Mouse (Mus musculus) leukemia stem cell, adult 10-12 weeks (primary cell): ENCODE results near the gene Gnaz. TPM values are rescaled to one million over a fixed set of nuclear protein-coding genes. Genes with fewer than 3 reads are reported as not detected.

ENCODE experiments used
- polyA plus RNA-seq: library from polyadenylated mRNA; stranded (reverse); fragments of >175 nt; gene quantifications from 2 replicates; pipeline ENCODE4 v1.2.3, GENCODE M21; 2012; ENCODE audit warnings: low replicate concordance

Gene Gnaz
- 0.55 and 3.7 TPM in 2 replicates for polyA plus RNA-seq

DNA sequence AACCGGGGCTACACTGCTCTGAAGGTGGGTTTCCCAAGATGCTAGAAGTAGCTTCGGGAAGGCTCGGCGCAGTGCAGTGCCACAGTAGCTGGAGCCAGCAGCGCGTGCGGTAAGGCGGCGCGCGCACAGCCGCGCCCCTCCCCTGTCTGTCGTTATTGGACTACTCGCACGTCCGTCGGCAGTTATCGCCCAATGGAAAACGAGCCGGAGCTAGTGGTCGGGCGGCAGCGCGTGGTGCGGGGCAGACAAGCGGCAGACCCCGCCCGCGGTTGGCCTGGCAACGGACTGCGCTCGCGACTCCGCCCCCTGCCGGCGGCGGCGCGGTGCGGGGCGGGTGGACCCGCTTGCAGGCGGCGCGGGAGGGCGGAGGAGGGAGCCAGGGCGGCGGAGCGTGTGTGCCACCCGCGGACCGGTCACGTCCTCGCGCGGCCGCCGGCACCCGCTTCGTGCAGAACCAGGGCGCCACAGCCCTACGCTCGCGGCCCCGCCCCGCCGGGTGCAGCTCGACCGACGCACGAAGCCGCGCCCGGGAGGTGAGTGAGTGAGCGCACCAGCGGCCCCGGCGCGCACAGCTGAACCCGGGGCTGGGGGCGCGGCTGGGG lies at the start of gene Gnaz:
TSS of gene Gnaz (plus strand) at position 328 of the 602 bp plus-strand sequence.

DNA sequence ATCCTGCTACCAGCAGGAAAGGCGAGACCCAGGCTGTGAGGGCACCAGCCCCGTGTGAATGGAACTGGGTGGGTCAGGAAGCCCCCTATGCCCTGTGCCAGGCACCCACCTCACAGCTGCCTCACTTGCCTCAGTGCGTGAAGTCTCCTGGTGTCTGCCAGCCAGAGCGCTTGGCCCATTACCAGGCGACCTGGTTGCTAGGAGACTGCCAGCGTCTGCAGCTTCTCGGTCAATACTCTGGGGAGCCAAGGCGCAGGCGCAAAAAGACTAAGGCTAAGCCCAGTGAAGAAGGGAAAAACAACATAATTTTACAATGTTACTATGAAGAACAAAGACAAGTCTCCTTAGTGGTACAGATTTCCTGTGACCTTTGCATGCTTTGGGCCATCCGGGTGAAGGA lies 65.4 kb downstream of the Gnaz start, which contains the start of gene Rsph14:
TSS of gene Rsph14 (minus strand) at position 192 of the 400 bp plus-strand sequence.

DNA sequence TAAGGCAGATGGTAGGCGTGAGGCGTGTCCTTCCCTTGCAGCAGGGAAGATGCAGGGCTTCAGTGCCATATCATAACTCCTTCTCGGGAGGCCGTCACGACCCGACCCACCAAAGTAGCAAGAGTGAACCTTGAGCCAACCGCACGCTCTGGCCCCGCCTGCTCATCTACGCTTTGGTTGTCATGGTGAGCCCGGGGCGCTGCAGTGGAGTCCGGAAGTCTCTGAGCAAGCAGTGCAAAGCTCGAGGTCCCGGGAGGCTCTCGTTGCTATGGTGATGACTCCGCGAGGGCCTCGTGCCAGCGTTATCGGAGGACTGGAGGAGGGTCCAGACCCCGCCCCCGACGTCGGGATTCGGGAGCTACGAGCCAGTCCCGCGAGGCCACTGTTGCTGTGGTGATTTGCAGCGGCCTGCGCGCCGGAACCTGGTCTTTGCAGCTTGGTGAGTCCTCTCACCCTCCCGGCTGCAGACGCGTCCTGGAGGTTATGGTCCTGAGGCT lies 70.0 kb downstream of the Gnaz start, which contains the start of gene Rab36:
TSS of gene Rab36 (plus strand) at position 176 of the 497 bp plus-strand sequence.

DNA sequence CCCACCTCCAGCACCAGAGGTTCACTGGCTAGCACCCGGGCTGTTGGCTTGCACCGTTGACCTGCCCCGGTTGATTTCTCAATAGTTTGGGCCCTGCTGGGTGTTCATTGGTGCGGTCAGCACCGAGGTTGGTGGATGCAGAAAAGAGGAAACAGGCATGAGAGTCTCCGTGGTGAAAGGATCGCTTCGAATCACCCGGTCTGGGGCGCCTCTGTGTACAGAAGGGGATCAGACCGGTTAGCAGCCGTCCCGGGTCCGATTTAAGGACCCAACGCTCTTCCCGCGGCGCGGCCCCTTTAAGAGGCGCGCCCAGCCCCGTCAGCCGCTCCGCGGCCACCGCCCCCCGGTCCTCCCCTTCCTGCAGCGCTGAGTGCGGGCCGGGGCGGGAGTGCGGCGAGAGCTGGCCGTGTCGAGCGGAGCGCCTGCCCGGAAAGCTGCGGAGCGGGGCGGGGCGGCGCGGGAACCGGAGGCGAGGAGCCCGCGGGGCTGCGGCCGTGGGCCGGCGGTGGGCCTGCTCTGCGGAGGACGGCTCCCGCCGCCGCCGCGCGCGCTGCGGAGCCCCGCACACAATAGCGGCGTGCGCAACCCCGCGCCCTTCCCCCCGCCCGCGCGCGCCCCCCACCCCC lies 93.4 kb downstream of the Gnaz start, which contains the start of gene Bcr:
TSS of gene Bcr (plus strand) at position 376 of the 626 bp plus-strand sequence.

Other genes with a start within 250 kb of the Gnaz start
- gene Rsph14, start 65.4 kb downstream of the Gnaz start, polyA plus RNA-seq = not detected in 2 replicates
- gene Rab36, start 69.9 kb downstream of the Gnaz start, polyA plus RNA-seq = 0.16 TPM in 1 of 2 replicates, not detected in the other
- gene Bcr, start 93.4 kb downstream of the Gnaz start, polyA plus RNA-seq = 1.9 and 3.1 TPM in 2 replicates
- gene Specc1l, start 244.9 kb downstream of the Gnaz start, polyA plus RNA-seq = 3.0 and 7.6 TPM in 2 replicates